In the genomic region with DNA sequence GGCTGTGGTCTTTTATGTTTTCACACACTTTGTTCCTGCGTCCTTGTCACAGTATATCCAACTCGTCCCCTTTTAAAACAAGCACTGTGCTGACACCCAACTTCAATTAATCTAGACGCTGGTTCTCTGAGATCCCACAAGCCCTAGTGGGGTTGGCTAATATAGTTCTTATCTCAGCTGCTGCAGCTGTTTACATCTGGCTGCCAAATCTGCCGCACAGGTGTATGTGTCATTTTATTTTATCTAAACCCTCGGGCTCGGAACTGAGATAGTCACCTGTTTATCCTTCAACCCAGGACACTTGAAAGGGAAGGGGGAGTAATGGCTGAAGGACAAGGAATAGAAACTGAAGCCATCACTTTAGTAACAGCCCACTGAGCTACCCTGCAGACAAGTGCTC, we compare ENCODE assay signal across 30 mouse cellular contexts. TPM values are rescaled to one million over a fixed set of nuclear protein-coding genes. Genes with fewer than 3 reads are reported as not detected.
DNase-seq lines count a peak whose midpoint lies in the region; ATAC-seq and TF ChIP-seq lines count a peak whose summit lies in the region.
"Had no signal": no experiment of that assay in that cellular context is flagged by ENCODE, and none has a peak within 500 bp of the region (broad histone marks: within the 10 kb centered on the region; RNA-seq: fewer than 3 reads in every experiment).

No protein-coding gene starts in this region.

- no peaks in the 10 kb centered on the region for H3K27me3 ChIP-seq in midbrain, postnatal 0 days (ENCODE audit: insufficient read depth, low read length)
- peaks cover 3% of the 10 kb centered on the region; the same call in 1 of the 2 replicates for H3K27me3 ChIP-seq in midbrain, embryonic 13.5 days
- H3K27me3 ChIP-seq in liver, embryonic 12.5 days (replicated peaks), result no peaks in the 10 kb centered on the region
- H3K27me3 ChIP-seq in liver, embryonic 16.5 days (ENCODE audit: control insufficient read depth, insufficient read depth, low read depth, low read length), result no peaks in the 10 kb centered on the region
- H3K27me3 ChIP-seq in forebrain, embryonic 16.5 days (replicated peaks; ENCODE audit: control insufficient read depth, insufficient read depth, low read length), result no peaks in the 10 kb centered on the region
- H3K27me3 ChIP-seq: embryonic facial prominence, embryonic 13.5 days; forebrain, embryonic 12.5 days; forebrain, embryonic 15.5 days; Patski had no signal

- 77% methylated on average over 6 of the region's 6 CpGs for WGBS in midbrain, postnatal 0 days
- 84% methylated on average over 6 of the region's 6 CpGs for WGBS in midbrain, embryonic 13.5 days
- WGBS in liver, embryonic 12.5 days (ENCODE audit: insufficient replicate concordance), result 40% methylated on average over 6 of the region's 6 CpGs
- WGBS in liver, embryonic 16.5 days (ENCODE audit: insufficient replicate concordance), result 24% methylated on average over 6 of the region's 6 CpGs
- 84% methylated on average over 6 of the region's 6 CpGs for WGBS in forebrain, embryonic 16.5 days

- intact Hi-C loops in left cerebral cortex, postnatal 14 days (cut with DNase I), result no loop called here

- H3K4me1 ChIP-seq in midbrain, postnatal 0 days (ENCODE audit: insufficient read depth, low read length), result no peaks in the 10 kb centered on the region
- H3K4me1 ChIP-seq in midbrain, embryonic 13.5 days (replicated peaks), result 0 out of 2 replicates have a peak, but pooled peaks cover under 1% of the 10 kb centered on the region
- H3K4me1 ChIP-seq in liver, embryonic 12.5 days, result peaks cover 40% of the 10 kb centered on the region
- peaks cover 6% of the 10 kb centered on the region; the same call in 1 of the 2 replicates for H3K4me1 ChIP-seq in liver, embryonic 16.5 days (ENCODE audit: control insufficient read depth, low read depth, low read length)
- no peaks in the 10 kb centered on the region for H3K4me1 ChIP-seq in forebrain, embryonic 16.5 days (replicated peaks; ENCODE audit: control insufficient read depth, insufficient read depth, low read length)
- H3K4me1 ChIP-seq: forebrain, embryonic 12.5 days; forebrain, embryonic 15.5 days had no signal

- TF ChIP-seq CTCF in midbrain, postnatal 0 days (IDR thresholded peaks at IDR 0.05), result no peak

- ATAC-seq in midbrain, postnatal 0 days (ENCODE audit: low FRiP score), result peak; percentile 38; the same call in 1 of the 2 replicates
- no peak for ATAC-seq in midbrain, embryonic 13.5 days
- peak; percentile 42; the same call in 1 of the 2 replicates for ATAC-seq in liver, embryonic 12.5 days
- peak; percentile 24 for ATAC-seq in liver, embryonic 16.5 days (ENCODE audit: low read depth)
- peak; percentile 73 for ATAC-seq in megakaryocyte-erythroid progenitor cell, adult 5-6 weeks (replicated peaks; ENCODE audit: low FRiP score, low TSS enrichment, poor library complexity, severe bottlenecking)
- ATAC-seq in forebrain, embryonic 16.5 days, result no peak
- ATAC-seq: CD4-positive, CD25-positive, alpha-beta regulatory T cell, adult 4 months; forebrain, embryonic 15.5 days; hindbrain, postnatal 0 days; Patski had no signal

- no peak for DNase-seq in midbrain, postnatal 0 days (ENCODE audit: low spot score)
- DNase-seq in left cerebral cortex, postnatal 14 days (ENCODE audit: low spot score in 2 of 2), result no peak
- no peak for DNase-seq in frontal cortex, adult 2 months (ENCODE audit: extremely low spot score in 1 of 2, low spot score in 1 of 2)
- DNase-seq: adrenal gland, postnatal 10 days; adrenal gland, postnatal 36 days; cerebellum, adult 18-20 months; cerebellum, postnatal 10 days; cerebellum, postnatal 36 days; embryo, embryonic 11 days; gastrocnemius, adult 2 months; gastrocnemius, postnatal 14 days; heart, adult 18-20 months; heart, postnatal 14 days; heart, postnatal 4 days had no signal

- no peak overlapping the region for H3K27ac ChIP-seq in midbrain, postnatal 0 days (ENCODE audit: low read depth, low read length)
- H3K27ac ChIP-seq in midbrain, embryonic 13.5 days, result no peak overlapping the region
- no peak overlapping the region for H3K27ac ChIP-seq in liver, embryonic 12.5 days
- no peak overlapping the region for H3K27ac ChIP-seq in liver, embryonic 16.5 days (ENCODE audit: low read length)
- H3K27ac ChIP-seq in forebrain, embryonic 16.5 days (ENCODE audit: low read length), result no peak overlapping the region
- H3K27ac ChIP-seq: embryonic facial prominence, embryonic 10.5 days; embryonic facial prominence, embryonic 13.5 days; forebrain, embryonic 12.5 days; forebrain, embryonic 15.5 days; gastrocnemius, adult 2 months; heart, embryonic 10.5 days; heart, embryonic 13.5 days; hindbrain, embryonic 14.5 days; hindbrain, postnatal 0 days had no signal

- no peak overlapping the region for H3K4me3 ChIP-seq in midbrain, postnatal 0 days (ENCODE audit: low read depth, low read length)
- no peak overlapping the region for H3K4me3 ChIP-seq in midbrain, embryonic 13.5 days (replicated peaks)
- no peak overlapping the region for H3K4me3 ChIP-seq in liver, embryonic 12.5 days
- H3K4me3 ChIP-seq in liver, embryonic 16.5 days (ENCODE audit: low read depth, low read length), result no peak overlapping the region
- no peak overlapping the region for H3K4me3 ChIP-seq in forebrain, embryonic 16.5 days (replicated peaks; ENCODE audit: low read length)
- H3K4me3 ChIP-seq: embryonic facial prominence, embryonic 10.5 days; embryonic facial prominence, embryonic 13.5 days; erythroblast, embryonic 14.5 days; forebrain, embryonic 12.5 days; forebrain, embryonic 15.5 days; gastrocnemius, adult 2 months; heart, embryonic 10.5 days; heart, embryonic 13.5 days had no signal

- no peak overlapping the region for H3K4me2 ChIP-seq in midbrain, postnatal 0 days (ENCODE audit: low read depth, low read length, poor library complexity, severe bottlenecking)
- H3K4me2 ChIP-seq in midbrain, embryonic 13.5 days (replicated peaks), result no peak overlapping the region
- H3K4me2 ChIP-seq in liver, embryonic 12.5 days, result no peak overlapping the region
- no peak overlapping the region for H3K4me2 ChIP-seq in liver, embryonic 16.5 days (ENCODE audit: low read depth, low read length)
- no peak overlapping the region for H3K4me2 ChIP-seq in forebrain, embryonic 16.5 days (ENCODE audit: low read length)
- H3K4me2 ChIP-seq: embryonic facial prominence, embryonic 13.5 days; forebrain, embryonic 12.5 days; forebrain, embryonic 15.5 days; heart, embryonic 13.5 days; hindbrain, embryonic 14.5 days had no signal

- no peaks in the 10 kb centered on the region for H3K9me3 ChIP-seq in midbrain, postnatal 0 days (ENCODE audit: low read length)
- H3K9me3 ChIP-seq in midbrain, embryonic 13.5 days, result no peaks in the 10 kb centered on the region
- no peaks in the 10 kb centered on the region for H3K9me3 ChIP-seq in liver, embryonic 12.5 days (replicated peaks)
- no peaks in the 10 kb centered on the region for H3K9me3 ChIP-seq in liver, embryonic 16.5 days (replicated peaks; ENCODE audit: control insufficient read depth, low read length)
- H3K9me3 ChIP-seq in forebrain, embryonic 16.5 days (ENCODE audit: control insufficient read depth, low read length), result no peaks in the 10 kb centered on the region
- H3K9me3 ChIP-seq: embryonic facial prominence, embryonic 10.5 days; embryonic facial prominence, embryonic 13.5 days; forebrain, embryonic 12.5 days; forebrain, embryonic 15.5 days; heart, embryonic 10.5 days; heart, embryonic 13.5 days had no signal

- no peak overlapping the region for H3K9ac ChIP-seq in midbrain, postnatal 0 days (replicated peaks; ENCODE audit: low read length, poor library complexity, severe bottlenecking)
- no peak overlapping the region for H3K9ac ChIP-seq in midbrain, embryonic 13.5 days (replicated peaks)
- no peak overlapping the region for H3K9ac ChIP-seq in liver, embryonic 12.5 days
- H3K9ac ChIP-seq in liver, embryonic 16.5 days (ENCODE audit: low read depth, low read length), result no peak overlapping the region
- no peak overlapping the region for H3K9ac ChIP-seq in forebrain, embryonic 16.5 days (replicated peaks; ENCODE audit: low read depth, low read length)
- H3K9ac ChIP-seq: embryonic facial prominence, embryonic 13.5 days; forebrain, embryonic 12.5 days; forebrain, embryonic 15.5 days; heart, embryonic 13.5 days; hindbrain, embryonic 14.5 days had no signal

- H3K36me3 ChIP-seq in midbrain, postnatal 0 days (ENCODE audit: insufficient read depth, low read length), result no peaks in the 10 kb centered on the region
- H3K36me3 ChIP-seq in midbrain, embryonic 13.5 days, result no peaks in the 10 kb centered on the region
- H3K36me3 ChIP-seq in liver, embryonic 12.5 days, result no peaks in the 10 kb centered on the region
- no peaks in the 10 kb centered on the region for H3K36me3 ChIP-seq in liver, embryonic 16.5 days (ENCODE audit: control insufficient read depth, insufficient read depth)
- no peaks in the 10 kb centered on the region for H3K36me3 ChIP-seq in forebrain, embryonic 16.5 days (ENCODE audit: control insufficient read depth, insufficient read depth)
- H3K36me3 ChIP-seq: forebrain, embryonic 12.5 days; forebrain, embryonic 15.5 days; heart, embryonic 10.5 days; heart, embryonic 13.5 days had no signal

RNA-seq across cellular contexts. Expression of gene Galnt7, which starts 8.6 kb away (rescaled TPM):
- 6.2 and 8.0 TPM in 2 replicates for total RNA-seq in midbrain, postnatal 0 days (2014; rRNA removed)
- polyA plus RNA-seq in midbrain, postnatal 0 days (2015; fragmentation: Nextera tagmentation; extraction: Ambion mirVana), result 4.7 and 5.2 TPM in 2 replicates
- 10.5 and 10.8 TPM in 2 replicates for polyA plus RNA-seq in midbrain, embryonic 13.5 days (2015; fragmentation: Nextera tagmentation; extraction: Ambion mirVana)
- polyA plus RNA-seq in liver, embryonic 12.5 days (2016; fragmentation: Nextera tagmentation; extraction: Ambion mirVana), result 10.0 and 10.3 TPM in 2 replicates
- 3.5 and 3.7 TPM in 2 replicates for polyA plus RNA-seq in liver, embryonic 16.5 days (2015; fragmentation: Nextera tagmentation; extraction: Ambion mirVana)
- total RNA-seq in megakaryocyte-erythroid progenitor cell, adult 5-6 weeks (2014; fragmentation: Nextera tagmentation), result 9.5 and 15.4 TPM in 2 replicates
- total RNA-seq in megakaryocyte-erythroid progenitor cell, adult 5-6 weeks (2017), result 17.9 and 22.0 TPM in 2 replicates
- total RNA-seq in left cerebral cortex, postnatal 14 days (2021), result 1 to 10 TPM; 8.1 to 8.3 TPM
- polyA plus RNA-seq in forebrain, embryonic 16.5 days (2015; fragmentation: Nextera tagmentation; extraction: Ambion mirVana), result 8.7 and 11.3 TPM in 2 replicates
- polyA plus RNA-seq in frontal cortex, adult 2 months (2012; rRNA removed), result 6.8 and 8.9 TPM in 2 replicates
- polyA plus RNA-seq: erythroblast, embryonic 14.5 days had no signal

Comparison
In these comparisons a context has a peak if more than half of its experiments do, and no peak if none do; other contexts are left out.
1. ATAC-seq: peak in midbrain, postnatal 0 days (single experiment), liver, embryonic 12.5 days (single experiment), liver, embryonic 16.5 days (single experiment) and megakaryocyte-erythroid progenitor cell, adult 5-6 weeks (single experiment); none in midbrain, embryonic 13.5 days (single experiment) and forebrain, embryonic 16.5 days (single experiment).